Mouse (Mus musculus) stomach, postnatal 0 days (tissue): Measurements from ENCODE around the gene Zc3h12b. TPM values are rescaled to one million over a fixed set of nuclear protein-coding genes. Genes with fewer than 3 reads are reported as not detected.
"Not testable (repeated sequence)": the region's sequence is repeated elsewhere in the genome, so short reads cannot be mapped to it uniquely, and the experiment has no call there.

Experiments
- ATAC-seq: fragments of 200-750 bp; cut with Nextera tagmentation; 2 replicates; pipeline ENCODE4 v1.8.0; 2017; ENCODE audit not compliant: low FRiP score, low TSS enrichment
- DNase-seq: peaks from one replicate; pipeline ENCODE4 v3.0.0-alpha.2; 2016; ENCODE audit warnings: low spot score
- H3K27ac ChIP-seq: fragments of 300-500 bp; sonication (generic); replicated peaks from 2 replicates; pipeline ENCODE4 v1.5.1; 2014; ENCODE audit warnings: mild to moderate bottlenecking, control low read depth
- H3K27me3 ChIP-seq: fragments of 300-500 bp; sonication (generic); 2 replicates; pipeline ENCODE4 v1.6.1; 2014; ENCODE audit warnings: low read length; ENCODE audit not compliant: control insufficient read depth, insufficient read depth
- H3K36me3 ChIP-seq: fragments of 300-500 bp; sonication (generic); 2 replicates; pipeline ENCODE4 v1.6.1; 2014; ENCODE audit warnings: low read length, mixed read lengths; ENCODE audit not compliant: control insufficient read depth, insufficient read depth
- H3K4me1 ChIP-seq: fragments of 300-500 bp; sonication (generic); replicated peaks from 2 replicates; pipeline ENCODE4 v1.6.1; 2014; ENCODE audit warnings: antibody characterized with exemption; ENCODE audit not compliant: control insufficient read depth, insufficient read depth
- H3K4me2 ChIP-seq: fragments of 300-500 bp; sonication (generic); replicated peaks from 2 replicates; pipeline ENCODE4 v1.6.1; 2014; ENCODE audit warnings: low read depth, mild to moderate bottlenecking, control low read depth, moderate library complexity
- H3K4me3 ChIP-seq: fragments of 300-500 bp; sonication (generic); 2 replicates; pipeline ENCODE4 v1.5.1; 2014; ENCODE audit warnings: low read depth, low read length, control low read depth
- H3K9ac ChIP-seq: fragments of 300-500 bp; sonication (generic); 2 replicates; pipeline ENCODE4 v1.6.1; 2014; ENCODE audit warnings: mild to moderate bottlenecking, low read length, control low read depth, mixed read lengths
- H3K9me3 ChIP-seq: fragments of 300-500 bp; sonication (generic); 2 replicates; pipeline ENCODE4 v1.6.1; 2016; ENCODE audit warnings: low read length; ENCODE audit not compliant: control insufficient read depth
- CTCF ChIP-seq: IDR thresholded peaks from 2 replicates; pipeline ENCODE4 v1.5.1; 2016; ENCODE audit warnings: antibody characterized with exemption, low read depth, mild to moderate bottlenecking, moderate library complexity
- EP300 ChIP-seq: optimal IDR thresholded peaks from 2 replicates; pipeline ENCODE3; 2016; ENCODE audit warnings: antibody characterized with exemption
- WGBS: fragments of 180-500 bp; shearing (Covaris S2); extraction: QIAGEN DNeasy Blood & Tissue Kit; methylation state at CpG from one replicate; pipeline ENCODE4 v1.1.7; 2014; 5-methylcytosine and 5-hydroxymethylcytosine counted together
- polyA plus RNA-seq: library from polyadenylated mRNA; unstranded; fragments of >200 nt; fragmentation: Nextera tagmentation; extraction: Ambion mirVana; gene quantifications from 2 replicates; pipeline ENCODE4 v1.2.1, GENCODE M21; 2015

Zc3h12b gene
- polyA plus RNA-seq, 1 experiment from 2014 or later, result 0.74 TPM

DNA sequence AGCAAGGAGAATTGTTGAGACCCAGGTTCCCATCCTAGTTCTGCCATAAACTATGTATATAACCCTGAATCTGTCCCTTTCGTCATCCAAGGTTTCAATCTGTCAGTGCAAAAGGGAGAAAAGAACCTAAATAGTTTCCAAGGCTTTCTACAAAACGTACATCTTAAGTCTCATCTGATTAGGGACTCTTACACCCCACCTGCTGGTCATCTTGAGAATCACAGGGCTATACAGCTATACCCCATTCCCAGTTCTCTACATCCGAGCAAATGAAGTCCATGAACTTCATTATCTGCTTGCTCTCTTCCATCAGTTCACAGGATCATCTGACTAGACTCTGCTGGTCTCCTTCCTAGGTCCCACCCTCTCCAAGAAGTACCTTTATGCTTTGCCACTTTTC, 239.3 kb downstream of the Zc3h12b start:
- TF ChIP-seq CTCF (peak; percentile 73), EP300 (no peak)
- no peaks in the 10 kb centered on the region for H3K4me1 ChIP-seq
- H3K27me3 ChIP-seq, result no peaks in the 10 kb centered on the region
- DNase-seq (peak; percentile 21), ATAC-seq (no peak)
- 42% methylated on average over 3 of the region's 3 CpGs for WGBS
- no peak overlapping the region for H3K9ac ChIP-seq
- no peak overlapping the region for H3K4me3 ChIP-seq
- H3K27ac ChIP-seq, result no peak overlapping the region
- no peak overlapping the region for H3K4me2 ChIP-seq
- H3K36me3 ChIP-seq, result no peaks in the 10 kb centered on the region
- H3K9me3 ChIP-seq, result no peaks in the 10 kb centered on the region

DNA sequence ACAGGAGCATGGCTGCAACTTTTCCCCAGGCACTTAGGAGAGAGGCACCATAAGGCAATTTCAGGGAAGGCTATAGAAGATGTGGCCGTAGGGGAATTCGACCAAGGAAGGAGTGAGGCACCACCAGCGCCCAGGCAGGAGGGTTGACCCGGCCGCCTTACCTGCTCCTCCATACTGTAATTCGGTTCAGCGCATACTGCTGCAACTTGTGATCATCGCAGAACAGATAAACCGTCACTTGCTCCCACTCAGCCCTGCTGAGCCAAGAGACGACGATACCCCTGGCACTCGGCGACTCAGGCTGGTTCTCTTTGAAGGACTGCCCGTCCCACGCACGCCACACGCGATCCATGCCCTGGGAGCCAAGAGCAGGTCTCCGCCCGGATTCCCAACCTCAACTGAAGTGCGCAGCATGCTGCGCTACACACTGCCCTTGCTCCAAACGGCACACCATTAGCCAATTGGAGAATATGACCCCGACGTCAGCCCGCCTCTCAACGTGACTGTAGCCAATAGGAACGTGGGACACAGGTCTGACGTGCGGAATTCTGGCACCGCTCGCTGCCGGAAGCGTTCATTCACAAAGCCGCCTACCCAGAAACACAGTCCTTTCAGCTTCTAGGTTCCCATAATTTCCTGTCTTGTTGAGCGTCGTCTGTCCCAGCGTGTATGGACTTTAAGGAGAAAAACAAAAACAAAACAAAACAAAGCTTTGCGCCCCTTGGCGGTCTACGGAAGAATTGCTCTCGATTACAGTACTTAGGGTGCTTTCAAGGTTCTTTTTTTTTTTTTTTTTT, 245.2 kb downstream of the Zc3h12b start, which contains the start of gene Las1l:
Las1l (minus strand) TSS at position 466 of the 797 bp plus-strand sequence.
- Histone ChIP-seq H3K36me3 (no peaks in the 10 kb centered on the region), H3K9ac (peak within 1 kb of the TSS; percentile 52), H3K4me3 (peak within 1 kb of the TSS; percentile 50), H3K4me1 (no peaks in the 10 kb centered on the region), H3K4me2 (peak within 1 kb of the TSS; percentile 58), H3K27me3 (no peaks in the 10 kb centered on the region), H3K27ac (peak within 1 kb of the TSS; percentile 69; the same call in 1 of the 2 replicates), H3K9me3 (no peaks in the 10 kb centered on the region)
- 20% methylated on average over 37 of the region's 42 CpGs for WGBS
- peak; percentile 100 for ATAC-seq
- peak; percentile 90 for DNase-seq
- peak; percentile 53 for TF ChIP-seq CTCF
- no peak for TF ChIP-seq EP300

DNA sequence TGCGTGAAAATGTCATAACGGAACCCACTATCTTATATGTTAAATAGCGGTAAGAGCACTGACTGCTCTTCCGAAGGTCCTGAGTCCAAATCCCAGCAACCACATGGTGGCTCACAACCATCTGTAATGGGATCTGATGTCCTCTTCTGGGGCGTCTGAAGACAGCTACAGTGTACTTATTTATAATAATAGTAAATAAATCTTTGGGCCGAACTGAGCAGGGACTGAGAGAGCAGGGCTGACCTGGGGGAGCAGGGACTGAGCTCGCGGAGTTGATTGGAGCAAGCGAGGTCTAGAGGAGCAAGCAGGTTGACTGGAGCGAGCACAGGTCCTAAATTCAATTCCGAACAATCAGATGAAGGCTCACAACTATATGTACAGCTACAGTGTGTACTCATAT, 246.0 kb downstream of the Zc3h12b start:
- H3K27ac ChIP-seq, H3K36me3 ChIP-seq, H3K27me3 ChIP-seq, H3K4me1 ChIP-seq, ATAC-seq, H3K9me3 ChIP-seq, DNase-seq: not testable (repeated sequence)
- Histone ChIP-seq H3K4me3 (peak overlapping the region; percentile 22; the same call in 1 of the 2 replicates), H3K9ac (peak overlapping the region; percentile 8; the same call in 1 of the 2 replicates), H3K4me2 (peak overlapping the region; percentile 39)
- 35% methylated on average over 11 of the region's 11 CpGs for WGBS

DNA sequence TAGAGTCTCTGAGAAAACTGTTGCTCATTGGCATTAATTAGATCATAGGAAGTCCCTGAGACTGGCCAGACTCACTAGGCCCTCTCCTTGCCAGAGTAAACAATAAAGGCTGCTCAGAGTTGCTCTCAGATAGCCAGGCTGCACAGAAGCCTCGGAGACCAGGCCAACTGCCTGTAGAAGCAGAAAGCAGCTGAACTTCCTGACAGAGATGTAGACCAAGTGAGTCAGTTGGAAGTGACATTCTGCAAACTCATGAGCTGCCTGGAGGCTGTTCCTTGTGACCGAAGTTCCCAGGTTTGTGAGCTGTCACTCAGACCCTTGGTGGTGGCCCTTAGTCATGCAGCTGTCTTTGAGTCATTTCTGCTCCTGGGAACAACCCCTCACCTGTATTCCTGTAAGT, 251.9 kb downstream of the Zc3h12b start:
- ATAC-seq (peak; percentile 12; the same call in 1 of the 2 replicates), DNase-seq (no peak)
- Histone ChIP-seq H3K4me1 (no peaks in the 10 kb centered on the region), H3K27ac (no peak overlapping the region), H3K27me3 (no peaks in the 10 kb centered on the region), H3K9me3 (no peaks in the 10 kb centered on the region), H3K4me3 (no peak overlapping the region), H3K4me2 (no peak overlapping the region), H3K9ac (no peak overlapping the region), H3K36me3 (no peaks in the 10 kb centered on the region)
- 51% methylated on average over 2 of the region's 2 CpGs for WGBS
- no peak for TF ChIP-seq CTCF
- TF ChIP-seq EP300, result no peak

DNA sequence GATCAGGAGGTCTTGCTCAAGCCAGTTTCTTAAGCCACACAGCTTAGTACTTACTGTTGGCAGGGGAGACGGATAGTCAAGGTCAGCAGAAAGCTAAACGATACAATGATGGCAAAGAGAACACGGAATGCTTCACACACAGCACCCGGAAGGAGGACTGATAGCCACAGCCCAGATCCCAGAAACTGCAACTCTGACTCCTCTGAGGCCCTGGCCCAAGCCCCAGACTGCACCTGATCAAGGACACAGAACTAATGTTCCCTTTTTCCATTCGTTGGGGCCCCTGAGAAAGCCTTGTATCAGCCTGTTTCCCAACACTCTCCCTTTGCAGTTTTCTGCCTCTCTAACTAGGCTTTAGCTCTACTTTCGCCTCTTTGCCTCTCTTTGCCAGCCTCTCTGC, 253.6 kb downstream of the Zc3h12b start:
- H3K27me3 ChIP-seq, result no peaks in the 10 kb centered on the region

DNA sequence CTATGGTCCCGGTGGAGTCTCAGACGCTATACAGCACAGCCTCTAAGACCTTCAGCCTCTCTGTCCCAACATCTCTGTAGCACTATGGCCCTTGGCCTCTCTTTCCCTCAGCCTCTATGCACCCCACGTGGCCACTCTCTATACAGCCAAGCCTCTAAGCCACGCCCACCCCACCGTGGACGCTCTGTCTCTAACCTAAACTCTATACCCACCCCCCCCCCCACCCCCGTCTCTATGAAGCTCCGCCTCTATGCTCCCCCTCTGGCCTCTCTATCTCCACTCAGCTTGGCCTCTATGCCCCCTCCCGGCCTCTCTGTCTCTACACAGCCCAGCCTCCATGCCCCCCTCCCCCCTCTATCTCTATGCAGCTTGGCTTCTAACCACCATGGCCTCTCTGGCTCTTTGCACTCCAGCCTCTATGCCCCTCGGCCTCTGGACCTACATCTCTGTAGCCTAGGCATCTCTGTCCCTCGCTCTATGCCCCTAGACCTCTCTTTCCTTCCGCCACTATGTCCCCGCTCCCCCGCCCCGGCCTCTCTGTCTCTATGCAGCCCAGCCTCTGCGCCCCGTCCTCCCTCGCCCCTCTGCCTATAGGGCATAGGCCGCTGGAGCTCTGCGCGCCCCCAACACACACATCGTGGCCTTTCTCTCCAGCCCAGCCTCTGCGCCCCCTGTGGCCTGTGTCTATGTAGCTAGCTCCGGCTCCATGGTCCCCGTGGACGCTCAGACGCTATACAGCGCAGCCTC, 256.5 kb downstream of the Zc3h12b start:
- DNase-seq, result peak; percentile 72
- Histone ChIP-seq H3K27me3 (no peaks in the 10 kb centered on the region), H3K9ac (peak overlapping the region; percentile 57), H3K4me3 (peak overlapping the region; percentile 33), H3K27ac (peak overlapping the region; percentile 36), H3K4me1 (no peaks in the 10 kb centered on the region), H3K9me3 (no peaks in the 10 kb centered on the region), H3K36me3 (no peaks in the 10 kb centered on the region), H3K4me2 (peak overlapping the region; percentile 53)
- no peak for TF ChIP-seq EP300
- peak; percentile 59 for TF ChIP-seq CTCF
- ATAC-seq, result peak; percentile 81
- 24% methylated on average over 25 of the region's 28 CpGs for whole genome bisulfite sequencing

More for the DNA sequence above, 253.6 kb downstream of the Zc3h12b start:
- Histone ChIP-seq H3K36me3 (no peaks in the 10 kb centered on the region), H3K4me1 (no peaks in the 10 kb centered on the region), H3K4me2 (no peak overlapping the region), H3K27ac (no peak overlapping the region), H3K9me3 (no peaks in the 10 kb centered on the region), H3K9ac (no peak overlapping the region), H3K4me3 (no peak overlapping the region)
- no peak for DNase-seq
- no peak for ATAC-seq
- no peak for TF ChIP-seq EP300
- no peak for TF ChIP-seq CTCF
- 71% methylated on average over 6 of the region's 6 CpGs for WGBS
